Mouse (Mus musculus) liver, embryonic 14.5 days (tissue): ENCODE data around the gene Gm9913.

Source experiments
- CTCF ChIP-seq: IDR thresholded peaks from 2 replicates; pipeline ENCODE4 v1.5.1; 2016; ENCODE audit warnings: antibody characterized with exemption, low read depth, control low read depth
- EP300 ChIP-seq: IDR thresholded peaks from 2 replicates; pipeline ENCODE4 v1.6.1; 2016; ENCODE audit warnings: antibody characterized with exemption, low read depth

DNA sequence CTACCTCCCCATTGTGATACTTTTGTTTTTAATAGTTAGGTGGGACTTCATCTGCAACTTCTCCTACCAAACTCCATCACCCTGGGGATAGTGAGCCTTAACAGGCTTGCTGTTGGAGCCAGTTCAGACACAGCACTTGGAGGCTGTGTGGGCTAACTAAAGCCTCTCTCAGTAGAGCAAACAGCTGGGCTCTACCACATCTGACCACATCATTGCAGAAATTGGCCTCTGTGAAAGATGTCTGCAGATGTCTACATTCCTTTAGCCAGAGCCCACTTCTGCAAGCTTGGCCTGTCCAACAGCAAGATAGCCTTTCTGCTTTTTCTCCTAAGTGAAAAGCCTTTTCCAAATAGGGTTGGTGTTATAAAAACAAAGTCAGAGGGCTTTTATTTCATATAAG is 20.7 kb upstream of the Gm9913 start:
- TF ChIP-seq CTCF: no peak
- no peak for TF ChIP-seq EP300
